Mouse (Mus musculus): ENCODE results near the gene Miox.

DNA sequence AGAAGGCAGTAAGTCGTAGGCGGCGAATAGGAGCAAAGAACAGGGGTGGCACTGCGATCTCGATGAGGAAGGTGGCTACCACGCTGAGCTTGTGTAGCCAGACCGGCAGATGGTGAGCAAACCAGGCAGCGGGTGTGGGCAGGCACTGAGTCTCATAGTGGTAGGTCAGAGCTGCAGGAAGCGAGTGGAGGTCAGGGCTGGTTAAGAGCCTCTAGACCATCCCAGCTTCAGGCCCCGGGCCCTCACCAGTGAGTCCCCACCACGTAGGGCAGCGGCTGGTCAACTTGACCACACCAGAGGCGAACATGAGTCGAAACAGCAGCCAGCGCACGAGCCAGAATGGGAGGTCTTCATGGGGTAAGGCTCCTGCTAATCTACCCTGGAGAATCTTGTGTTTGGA is 19.6 kb downstream of the Miox start:
- TF ChIP-seq CTCF (IDR thresholded peaks at IDR 0.05; ENCODE audit: low read depth) (no peak), EP300 (IDR thresholded peaks at IDR 0.05; ENCODE audit: low read depth) (no peak)

Measured in heart, postnatal 0 days (tissue).